Mouse (Mus musculus) CD4-positive, CD25-positive, alpha-beta regulatory T cell, adult 2 months (primary cell): ENCODE measurements around the gene Atrx.

Source experiments
- DNase-seq: peaks from one replicate; pipeline ENCODE4 v3.0.0-alpha.2; 2012; ENCODE audit warnings: low read depth, low spot score

Gene Atrx

DNA sequence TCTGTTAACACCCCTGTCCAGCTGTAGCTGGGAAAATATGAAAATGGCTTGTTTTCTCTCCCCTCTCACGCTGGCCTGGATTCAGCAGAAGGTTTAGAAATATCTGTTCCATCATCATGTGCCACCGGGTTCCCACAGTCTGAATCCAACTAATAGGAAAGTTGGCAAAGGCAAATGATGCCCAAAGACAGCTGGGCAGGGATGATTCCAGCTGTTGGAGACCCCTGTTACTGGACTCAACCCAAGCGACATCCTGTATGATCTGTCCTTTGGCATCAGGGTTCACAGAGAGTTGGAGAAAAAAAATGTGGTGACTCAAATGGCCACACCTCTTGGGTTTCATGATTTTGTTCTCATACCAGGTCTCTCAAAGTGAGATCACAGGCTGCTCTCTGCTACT is 161.3 kb downstream of the Atrx start:
- no peak for DNase-seq

DNA sequence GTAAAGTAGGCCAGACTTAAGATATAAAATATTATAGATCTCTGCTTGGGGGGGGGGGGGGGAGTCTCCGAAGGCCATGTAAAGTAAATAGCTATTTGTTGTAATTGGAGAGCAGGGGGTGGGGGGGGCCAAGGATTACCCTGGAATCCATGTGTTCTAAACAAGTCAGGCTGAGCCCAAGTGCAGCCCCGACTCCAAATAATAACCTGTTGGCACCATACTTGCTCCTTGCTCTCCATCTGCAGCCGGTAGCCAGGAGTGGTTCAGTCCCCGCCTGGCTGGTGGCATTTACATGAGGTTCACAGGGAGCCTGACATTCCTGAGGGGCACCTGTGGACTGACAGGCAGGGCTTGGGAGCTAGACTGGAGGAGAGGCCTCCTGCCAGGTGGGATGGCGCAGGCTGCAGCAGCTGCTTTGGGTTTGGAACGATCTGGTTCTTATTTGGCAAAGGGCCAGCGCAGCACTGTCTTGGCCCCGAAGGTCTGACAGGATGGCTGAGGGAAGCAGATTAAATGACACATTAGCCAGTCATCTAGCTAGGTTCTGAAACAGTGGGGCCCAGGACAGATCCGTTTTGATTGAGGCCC is 161.9 kb downstream of the Atrx start:
- no peak for DNase-seq

DNA sequence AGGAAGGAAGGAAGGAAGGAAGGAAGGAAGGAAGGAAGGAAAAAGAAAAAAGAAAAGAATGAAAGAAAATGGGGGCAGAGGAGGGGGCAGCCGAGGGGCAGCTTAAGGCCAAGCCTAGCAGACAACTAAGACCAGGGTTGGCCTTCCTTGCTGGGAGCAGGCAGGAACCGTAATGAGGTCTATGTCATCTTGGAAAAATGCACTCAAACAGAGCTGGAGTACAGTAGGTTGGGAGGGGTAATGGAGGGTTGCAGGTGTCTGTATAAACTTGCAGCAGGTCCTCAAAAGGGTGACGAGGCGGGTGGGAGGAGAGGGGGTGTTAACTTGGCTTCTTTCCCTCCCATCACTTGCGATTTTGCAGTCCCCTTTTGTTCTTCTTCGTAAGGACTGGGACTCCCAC is 163.2 kb downstream of the Atrx start:
- DNase-seq, result no peak

DNA sequence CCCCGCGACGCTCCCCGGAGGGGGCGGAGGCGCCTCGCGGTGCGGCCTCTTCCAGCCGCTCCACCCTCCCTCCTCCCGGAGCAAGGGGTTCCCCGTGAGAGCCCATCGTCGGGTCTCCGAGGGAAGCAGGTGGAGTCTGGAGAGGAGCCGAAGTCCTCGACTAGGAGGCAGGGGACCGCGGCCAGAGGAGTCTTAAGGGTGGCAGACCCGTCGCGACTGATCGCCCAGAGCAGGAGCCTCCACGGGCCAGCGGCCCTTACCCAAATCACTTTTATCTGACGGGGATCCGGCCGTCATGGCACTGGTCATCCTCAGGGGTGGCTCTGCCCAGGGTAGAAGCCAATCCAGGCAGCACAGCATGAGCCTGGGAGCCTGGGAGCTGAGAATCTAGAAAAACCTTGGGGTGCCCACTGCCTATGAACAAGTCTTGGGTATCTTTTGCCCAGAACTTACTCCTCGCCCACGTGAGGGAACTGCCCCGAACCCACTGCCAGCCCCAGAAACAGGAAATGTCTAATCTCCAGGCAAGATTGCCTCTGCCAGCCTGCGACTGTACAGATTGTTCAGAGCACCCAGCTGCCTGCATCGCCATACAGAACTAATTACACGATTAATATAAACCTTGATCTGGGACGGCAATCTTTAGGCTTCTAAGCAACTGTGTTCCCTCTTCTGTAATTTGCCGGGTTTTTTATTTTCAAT is 164.0 kb downstream of the Atrx start:
- DNase-seq, result peak; percentile 21

DNA sequence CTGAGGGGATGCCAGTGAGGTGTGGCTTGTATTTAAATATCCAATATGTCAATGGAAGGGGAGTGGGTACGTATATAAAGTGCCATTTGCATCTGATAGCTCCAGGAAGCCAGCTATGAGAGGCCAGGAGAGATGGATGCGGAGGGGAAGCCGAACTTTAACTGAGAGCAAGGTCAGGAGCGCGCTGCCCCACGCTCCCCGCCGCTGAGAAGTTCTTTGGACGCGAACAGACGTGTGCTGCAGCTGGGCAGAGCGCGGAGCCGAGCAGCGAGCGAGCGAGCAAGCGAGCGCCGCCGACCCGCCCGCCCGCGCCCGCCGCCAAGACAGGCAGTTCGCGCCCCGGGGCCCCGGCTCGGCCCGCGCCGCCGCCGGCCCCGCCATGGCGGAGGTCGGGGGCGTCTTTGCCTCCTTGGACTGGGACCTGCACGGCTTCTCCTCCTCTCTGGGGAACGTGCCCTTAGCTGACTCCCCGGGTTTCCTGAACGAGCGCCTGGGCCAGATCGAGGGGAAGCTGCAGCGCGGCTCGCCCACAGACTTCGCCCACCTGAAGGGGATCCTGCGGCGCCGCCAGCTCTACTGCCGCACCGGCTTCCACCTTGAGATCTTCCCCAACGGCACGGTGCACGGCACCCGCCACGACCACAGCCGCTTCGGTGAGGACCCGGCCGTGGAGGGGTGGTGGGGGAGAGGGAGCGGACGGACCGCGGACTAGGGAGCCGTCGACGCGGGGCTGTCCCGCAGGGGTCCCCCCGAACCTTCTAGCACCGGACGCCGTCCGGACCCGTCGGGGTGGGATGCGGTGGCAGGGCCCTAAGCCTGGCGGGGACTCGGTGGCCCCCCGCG is 164.8 kb downstream of the Atrx start, which contains the start of gene Fgf16:
Fgf16 (plus strand) TSS at position 118 of the 843 bp plus-strand sequence.
- peak; percentile 35 for DNase-seq

DNA sequence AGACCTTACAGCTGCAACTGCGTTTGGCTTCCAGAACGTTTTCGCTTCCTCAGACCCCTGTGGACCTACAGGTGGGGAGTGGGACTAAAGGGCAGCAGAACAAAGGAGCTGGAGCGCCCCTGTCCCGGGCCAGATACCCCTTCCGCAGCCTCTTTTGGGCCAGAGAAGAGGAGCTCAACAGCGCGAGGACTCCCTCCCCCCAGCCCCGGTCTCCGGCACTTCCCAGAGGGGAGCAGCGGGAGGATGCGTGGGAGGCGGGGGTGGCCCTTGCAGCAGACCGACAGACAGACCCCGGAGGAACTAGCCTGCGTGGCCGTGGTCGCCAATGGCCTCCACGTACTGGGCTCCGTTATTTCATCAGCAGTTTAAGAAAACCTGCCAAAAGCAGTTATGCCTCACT is 165.6 kb downstream of the Atrx start:
- peak; percentile 21 for DNase-seq

DNA sequence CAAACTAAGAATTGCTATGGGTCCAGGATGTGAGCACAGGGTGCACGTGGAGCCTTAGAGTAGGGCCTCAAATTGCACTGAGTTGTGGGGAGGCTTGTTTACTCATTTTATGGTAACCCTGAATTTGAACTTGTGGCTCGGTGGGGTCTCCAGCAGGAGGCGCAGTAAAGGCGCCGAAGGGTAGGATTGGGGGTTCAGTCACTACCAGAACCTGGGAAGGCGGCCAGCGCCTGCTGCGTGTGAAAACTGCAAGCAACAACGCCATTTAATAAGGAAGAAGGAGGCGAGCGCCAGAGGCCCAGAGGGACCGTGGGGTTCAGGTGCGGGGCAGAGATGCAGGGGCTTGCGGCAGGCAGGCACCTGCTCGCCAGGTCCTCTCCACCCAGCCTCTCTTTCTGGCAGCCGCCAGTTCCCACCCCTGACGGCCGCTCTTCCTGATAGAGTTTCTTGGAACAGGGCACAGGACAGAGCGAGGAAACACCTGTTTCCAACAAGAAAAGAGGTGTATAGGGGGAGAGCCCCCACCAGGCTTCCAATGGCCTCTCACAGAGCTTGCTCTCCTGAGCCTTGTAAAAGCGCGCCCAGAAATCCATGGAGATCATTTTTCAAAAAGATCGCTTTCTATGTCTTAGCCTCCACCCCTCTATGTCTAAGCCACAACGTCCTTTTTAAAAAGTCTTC is 166.2 kb downstream of the Atrx start:
- peak; percentile 35 for DNase-seq
